Mouse (Mus musculus) midbrain, embryonic 15.5 days (tissue): ENCODE measurements around the gene Pi16. TPM values are rescaled to one million over a fixed set of nuclear protein-coding genes. Genes with fewer than 3 reads are reported as not detected.

Source experiments
- ATAC-seq: fragments of 200-750 bp; cut with Nextera tagmentation; replicated peaks from 2 replicates; pipeline ENCODE4 v1.8.0; 2017; ENCODE audit warnings: moderate TSS enrichment
- H3K27ac ChIP-seq: fragments of 300-500 bp; sonication (generic); 2 replicates; pipeline ENCODE4 v1.5.1; 2015; ENCODE audit warnings: mild to moderate bottlenecking, inconsistent platforms
- H3K27me3 ChIP-seq: fragments of 300-500 bp; sonication (generic); replicated peaks from 2 replicates; pipeline ENCODE4 v1.6.1; 2015; ENCODE audit warnings: inconsistent platforms
- H3K36me3 ChIP-seq: fragments of 300-500 bp; sonication (generic); replicated peaks from 2 replicates; pipeline ENCODE4 v1.6.1; 2015; ENCODE audit warnings: inconsistent platforms
- H3K4me1 ChIP-seq: fragments of 300-500 bp; sonication (generic); 2 replicates; pipeline ENCODE4 v1.6.1; 2015; ENCODE audit warnings: inconsistent platforms
- H3K4me2 ChIP-seq: fragments of 300-500 bp; sonication (generic); 2 replicates; pipeline ENCODE4 v1.6.1; 2015; ENCODE audit warnings: inconsistent platforms, mild to moderate bottlenecking, moderate library complexity
- H3K4me3 ChIP-seq: fragments of 300-500 bp; sonication (generic); 2 replicates; pipeline ENCODE4 v1.5.1; 2015; ENCODE audit warnings: mild to moderate bottlenecking, inconsistent platforms
- H3K9ac ChIP-seq: fragments of 300-500 bp; sonication (generic); 2 replicates; pipeline ENCODE4 v1.6.1; 2015; ENCODE audit warnings: mild to moderate bottlenecking, inconsistent platforms
- H3K9me3 ChIP-seq: fragments of 300-500 bp; sonication (generic); 2 replicates; pipeline ENCODE4 v1.6.1; 2016; ENCODE audit warnings: inconsistent platforms
- WGBS: fragments of 180-500 bp; shearing (Covaris S2); methylation state at CpG from one replicate; pipeline ENCODE4 v1.1.7; 2015; ENCODE audit warnings: mixed read lengths; 5-methylcytosine and 5-hydroxymethylcytosine counted together
- polyA plus RNA-seq: library from polyadenylated mRNA; unstranded; fragments of >200 nt; fragmentation: Nextera tagmentation; extraction: Ambion mirVana; gene quantifications from 2 replicates; pipeline ENCODE4 v1.2.1, GENCODE M21; 2015

Gene Pi16
- polyA plus RNA-seq, 1 experiment from 2014 or later: 3.6 TPM

DNA sequence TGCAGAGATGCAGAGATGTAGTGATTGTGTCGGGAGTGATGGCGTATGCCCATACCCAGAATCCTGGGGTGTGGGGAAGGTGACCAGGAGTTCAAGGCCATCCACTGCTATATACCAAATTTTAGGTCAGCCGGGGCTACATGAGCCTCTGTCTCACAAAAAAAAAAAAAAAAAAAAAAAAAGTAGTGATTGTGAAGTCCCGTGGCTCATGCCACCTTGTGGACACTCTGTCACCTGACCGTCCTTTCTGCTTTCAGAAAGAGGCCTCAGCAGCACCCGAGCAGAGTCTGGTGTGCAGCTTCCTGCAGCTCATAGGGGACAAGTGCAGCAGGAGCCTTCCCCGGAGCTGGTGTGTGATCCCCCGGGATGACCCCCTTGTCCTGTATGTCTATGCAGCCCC, 60.6 kb downstream of the Pi16 start:
- Histone ChIP-seq H3K4me2 (no peak overlapping the region), H3K27ac (no peak overlapping the region), H3K4me1 (no peaks in the 10 kb centered on the region), H3K9me3 (no peaks in the 10 kb centered on the region), H3K27me3 (no peaks in the 10 kb centered on the region), H3K4me3 (no peak overlapping the region), H3K9ac (no peak overlapping the region), H3K36me3 (no peaks in the 10 kb centered on the region)
- ATAC-seq: no peak
- WGBS: 63% methylated on average over 8 of the region's 8 CpGs

Other genes starting within 250 kb of the Pi16 start
- gene Cdkn1a, start 226.7 kb upstream of the Pi16 start, polyA plus RNA-seq: 97.7 and 99.9 TPM in 2 replicates
- gene Rab44, start 203.5 kb upstream of the Pi16 start, polyA plus RNA-seq: 0.15 TPM in 1 of 2 replicates, not detected in the other
- gene Cpne5, start 79.5 kb upstream of the Pi16 start, polyA plus RNA-seq: 38.3 and 41.3 TPM in 2 replicates
- gene Ppil1, start 53.5 kb upstream of the Pi16 start, polyA plus RNA-seq: 113 and 119 TPM in 2 replicates
- 112 and 114 TPM in 2 replicates for gene BC004004, start 48.9 kb upstream of the Pi16 start, polyA plus RNA-seq
- gene Mtch1, start 30.3 kb downstream of the Pi16 start, polyA plus RNA-seq: 519 and 548 TPM in 2 replicates
- gene Fgd2, start 43.2 kb downstream of the Pi16 start, polyA plus RNA-seq: 7.0 and 7.5 TPM in 2 replicates
- gene Pim1, start 173.1 kb downstream of the Pi16 start, polyA plus RNA-seq: 10.3 and 10.9 TPM in 2 replicates
- not detected in 2 replicates for gene Gm17657, start 232.0 kb downstream of the Pi16 start, polyA plus RNA-seq
- gene Tbc1d22b, start 232.1 kb downstream of the Pi16 start, polyA plus RNA-seq: 29.9 and 31.0 TPM in 2 replicates
- gene Tmem217, start 234.7 kb downstream of the Pi16 start, polyA plus RNA-seq: 1.5 and 1.7 TPM in 2 replicates